Mouse (Mus musculus) G1E (cell line): Measurements from ENCODE around the gene Rasl11a. TPM values are rescaled to one million over a fixed set of nuclear protein-coding genes. Genes with fewer than 3 reads are reported as not detected.
A peak's percentile ranks its signal among the peaks of the same experiment; 100 is the strongest.

Source experiments
- ATAC-seq: 2 replicates; pipeline ENCODE4 v1.8.0; 2016; ENCODE audit warnings: mild to moderate bottlenecking; ENCODE audit not compliant: insufficient number of reproducible peaks, poor library complexity, low FRiP score, severe bottlenecking; ENCODE audit errors: extremely low read depth
- DNase-seq: peaks from one replicate; pipeline ENCODE4 v3.0.0; 2012; ENCODE audit warnings: low spot score
- H3K27me3 ChIP-seq: 2 replicates; pipeline ENCODE4 v1.6.1; 2012; ENCODE audit warnings: mild to moderate bottlenecking, low read length, inconsistent platforms; ENCODE audit not compliant: insufficient read depth
- H3K36me3 ChIP-seq: replicated peaks from 2 replicates; pipeline ENCODE3; 2012; ENCODE audit warnings: mild to moderate bottlenecking, inconsistent platforms
- H3K4me1 ChIP-seq: 2 replicates; pipeline ENCODE4 v1.6.1; 2012; ENCODE audit warnings: low read depth, low read length, inconsistent platforms, mixed read lengths; ENCODE audit not compliant: insufficient read depth
- H3K4me3 ChIP-seq: 2 replicates; pipeline ENCODE4 v1.5.1; 2012; ENCODE audit warnings: low read depth, mild to moderate bottlenecking, inconsistent platforms, low read length, moderate library complexity, mixed read lengths
- H3K9me3 ChIP-seq: replicated peaks from 2 replicates; pipeline ENCODE4 v1.6.1; 2012; ENCODE audit warnings: inconsistent platforms
- CTCF ChIP-seq: IDR thresholded peaks from 2 replicates; pipeline ENCODE4 v1.5.1; 2012; ENCODE audit warnings: low read depth, low read length, inconsistent platforms, mixed read lengths
- GATA1 ChIP-seq: IDR thresholded peaks from 2 replicates; pipeline ENCODE4 v1.6.1; 2012; ENCODE audit warnings: borderline replicate concordance, low read length, inconsistent platforms, mixed read lengths
- GATA2 ChIP-seq: IDR thresholded peaks from 2 replicates; pipeline ENCODE4 v1.6.1; 2012; ENCODE audit warnings: low read depth, low read length, inconsistent platforms, borderline replicate concordance
- POLR2AphosphoS5 ChIP-seq: IDR thresholded peaks from 2 replicates; pipeline ENCODE4 v1.6.1; 2012; ENCODE audit warnings: low read depth, low read length, inconsistent platforms; ENCODE audit not compliant: insufficient replicate concordance
- TAL1 ChIP-seq: conservative IDR thresholded peaks from 2 replicates; pipeline ENCODE4 v1.6.1; 2012; ENCODE audit warnings: low read depth, low read length, inconsistent platforms, mixed read lengths
- polyA plus RNA-seq: library from polyadenylated mRNA; stranded (reverse); fragments of >175 nt; gene quantifications from 2 replicates; pipeline ENCODE4 v1.2.3, GENCODE M21; 2012
- total RNA-seq, 2 experiments: library from RNA; stranded (forward) in 1 of 2; stranded (reverse) in 1 of 2; fragments of 200-1000 nt in 1 of 2; fragments of >200 nt in 1 of 2; fragmentation: Nextera tagmentation in 1 of 2; gene quantifications; 2 replicates each; pipeline ENCODE4 v1.2.3; 2014 to 2017

Gene Rasl11a
- total and polyA plus RNA-seq, 3 experiments = 19.7 to 139 (median 86.7) TPM

DNA sequence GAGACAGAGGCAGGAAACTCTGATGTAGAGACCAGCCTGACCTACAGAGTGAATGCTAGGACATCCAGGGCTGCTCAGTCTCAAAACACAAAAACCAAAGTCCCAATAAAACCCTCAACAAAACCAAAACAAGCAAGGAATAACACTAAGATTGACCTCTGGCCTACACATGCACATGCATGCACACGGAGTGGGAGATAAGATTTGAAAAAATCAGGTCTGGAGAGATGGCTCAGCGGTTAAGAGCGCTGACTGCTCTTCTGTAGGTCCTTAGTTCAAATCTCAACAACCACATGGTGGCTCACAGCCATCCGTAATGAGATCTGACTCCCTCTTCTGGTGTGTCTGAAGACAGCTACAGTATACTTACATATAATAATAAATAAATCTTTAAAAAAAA is 4.4 kb upstream of the Rasl11a start:
- H3K9me3 ChIP-seq = no peaks in the 10 kb centered on the region
- peaks cover 49% of the 10 kb centered on the region for H3K36me3 ChIP-seq
- H3K4me1 ChIP-seq = peaks cover 54% of the 10 kb centered on the region
- peaks cover 3% of the 10 kb centered on the region; the same call in 1 of the 2 replicates for H3K27me3 ChIP-seq
- no peak for DNase-seq
- no peak for ATAC-seq
- TF ChIP-seq POLR2AphosphoS5 = no peak
- no peak for TF ChIP-seq GATA2
- no peak for TF ChIP-seq TAL1
- no peak for TF ChIP-seq GATA1
- TF ChIP-seq CTCF = no peak
- H3K4me3 ChIP-seq = no peak overlapping the region

DNA sequence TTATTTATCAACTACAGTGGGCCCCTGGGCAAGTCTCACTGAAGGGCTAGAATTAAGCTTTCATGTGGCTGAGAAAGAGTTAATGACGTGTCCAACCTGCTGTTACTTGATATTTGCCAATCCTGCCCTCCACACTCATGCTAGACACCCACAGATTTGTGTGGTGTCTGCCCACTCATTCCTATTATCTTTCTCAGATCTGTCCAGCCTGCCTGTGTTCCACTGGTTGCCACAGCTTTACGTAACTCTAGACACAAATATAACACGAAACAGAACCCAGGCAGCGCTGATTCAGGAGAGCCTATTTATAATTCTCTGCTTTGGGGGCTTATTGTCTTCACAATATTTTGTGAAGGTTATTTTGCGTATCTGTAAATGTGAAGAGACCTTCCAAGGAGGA is 3.6 kb upstream of the Rasl11a start:
- no peak for DNase-seq
- TF ChIP-seq POLR2AphosphoS5 = no peak
- TF ChIP-seq CTCF = no peak
- TF ChIP-seq GATA1 = no peak
- no peak for TF ChIP-seq GATA2
- TF ChIP-seq TAL1 = no peak
- ATAC-seq = no peak
- H3K36me3 ChIP-seq = peaks cover 43% of the 10 kb centered on the region
- no peak overlapping the region for H3K4me3 ChIP-seq
- H3K27me3 ChIP-seq = peaks cover 3% of the 10 kb centered on the region; the same call in 1 of the 2 replicates
- peaks cover 54% of the 10 kb centered on the region for H3K4me1 ChIP-seq
- H3K9me3 ChIP-seq = no peaks in the 10 kb centered on the region

DNA sequence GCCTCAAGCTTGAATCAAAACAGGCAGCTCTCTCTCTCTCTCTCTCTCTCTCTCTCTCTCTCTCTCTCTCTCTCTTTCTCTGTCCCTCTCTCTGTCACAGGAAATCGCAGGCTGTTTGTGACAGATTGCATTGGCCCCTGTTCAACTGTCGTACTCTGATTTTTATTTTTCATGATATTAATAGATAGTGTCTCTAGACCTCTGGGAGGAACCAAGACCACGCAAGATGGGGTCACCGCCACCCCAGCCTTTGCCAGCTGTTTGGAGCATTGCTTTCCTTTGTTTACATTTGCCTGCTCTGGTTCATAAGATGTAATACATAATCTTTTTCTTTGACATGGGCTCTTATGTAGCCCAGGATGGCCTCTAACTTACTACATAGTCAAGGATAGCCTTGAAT is 2.9 kb upstream of the Rasl11a start:
- Histone ChIP-seq H3K4me3 (no peak overlapping the region), H3K36me3 (peaks cover 41% of the 10 kb centered on the region), H3K27me3 (peaks cover 3% of the 10 kb centered on the region; the same call in 1 of the 2 replicates), H3K9me3 (no peaks in the 10 kb centered on the region), H3K4me1 (peaks cover 53% of the 10 kb centered on the region)
- DNase-seq (no peak), ATAC-seq (no peak)
- no peak for TF ChIP-seq TAL1
- TF ChIP-seq GATA1 = no peak
- TF ChIP-seq CTCF = no peak
- TF ChIP-seq GATA2 = no peak
- no peak for TF ChIP-seq POLR2AphosphoS5

DNA sequence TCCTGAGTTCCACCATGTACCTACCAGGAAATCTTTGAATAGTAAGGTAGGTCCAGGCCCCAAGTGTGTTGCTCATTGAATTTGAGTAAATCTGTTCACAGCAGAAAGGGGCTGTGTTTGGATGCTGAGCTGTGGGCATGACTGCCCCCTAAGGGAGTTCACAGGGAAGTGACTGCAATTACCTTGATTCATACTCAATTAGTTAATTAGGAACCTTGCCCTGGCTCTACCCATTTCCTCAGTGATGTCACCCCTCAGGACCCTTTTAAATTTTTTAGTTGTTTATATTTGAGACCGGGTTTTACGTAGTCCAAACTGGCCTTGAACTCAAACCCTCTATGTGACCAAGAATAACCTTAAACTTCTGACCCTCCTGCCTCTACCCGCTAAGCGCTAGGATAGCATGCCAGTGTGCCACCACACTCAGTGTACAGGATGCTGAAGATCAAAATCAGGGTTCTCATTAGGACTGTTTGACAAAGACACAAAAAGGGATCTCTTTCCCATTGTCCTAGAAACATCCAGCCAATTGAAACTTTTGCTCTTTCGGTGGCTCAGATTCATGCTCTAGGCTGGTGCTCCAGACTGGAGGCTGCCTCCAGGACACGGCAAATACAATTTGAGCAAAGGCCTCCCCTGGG is 450 bp upstream of the Rasl11a start:
- Histone ChIP-seq H3K9me3 (no peaks in the 10 kb centered on the region), H3K27me3 (peaks cover 3% of the 10 kb centered on the region; the same call in 1 of the 2 replicates), H3K36me3 (peaks cover 26% of the 10 kb centered on the region), H3K4me1 (peaks cover 47% of the 10 kb centered on the region), H3K4me3 (peak overlapping the region; percentile 93)
- TF ChIP-seq CTCF = no peak
- no peak for TF ChIP-seq GATA1
- TF ChIP-seq POLR2AphosphoS5 = no peak
- no peak for TF ChIP-seq TAL1
- TF ChIP-seq GATA2 = no peak
- DNase-seq (no peak), ATAC-seq (no peak)

DNA sequence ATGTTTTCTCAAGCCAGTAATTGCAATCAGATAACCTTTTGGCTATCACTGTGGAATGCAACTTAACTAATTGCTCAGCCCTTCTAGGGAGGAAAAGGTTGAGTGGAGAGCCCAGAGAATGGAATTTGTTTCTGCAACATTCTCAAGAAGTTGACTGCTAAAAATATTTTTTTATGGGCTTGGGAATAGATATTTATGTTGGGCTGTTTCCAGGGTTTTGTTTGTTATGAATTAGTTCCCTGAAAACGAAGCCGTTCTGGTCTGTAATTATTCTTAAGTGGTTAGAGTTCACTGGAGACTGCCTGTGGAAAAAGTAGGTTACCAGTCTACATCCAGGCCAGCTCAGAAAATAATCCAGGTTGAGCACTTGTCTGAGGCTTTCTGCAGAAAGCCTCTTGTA is 1.6 kb downstream of the Rasl11a start:
- Histone ChIP-seq H3K9me3 (no peaks in the 10 kb centered on the region), H3K36me3 (peaks cover 17% of the 10 kb centered on the region), H3K4me1 (peaks cover 38% of the 10 kb centered on the region), H3K4me3 (peak overlapping the region; percentile 93; the same call in 1 of the 2 replicates), H3K27me3 (peaks cover 3% of the 10 kb centered on the region; the same call in 1 of the 2 replicates)
- TF ChIP-seq CTCF = no peak
- no peak for TF ChIP-seq TAL1
- TF ChIP-seq POLR2AphosphoS5 = no peak
- no peak for TF ChIP-seq GATA1
- no peak for TF ChIP-seq GATA2
- DNase-seq (no peak), ATAC-seq (no peak)

DNA sequence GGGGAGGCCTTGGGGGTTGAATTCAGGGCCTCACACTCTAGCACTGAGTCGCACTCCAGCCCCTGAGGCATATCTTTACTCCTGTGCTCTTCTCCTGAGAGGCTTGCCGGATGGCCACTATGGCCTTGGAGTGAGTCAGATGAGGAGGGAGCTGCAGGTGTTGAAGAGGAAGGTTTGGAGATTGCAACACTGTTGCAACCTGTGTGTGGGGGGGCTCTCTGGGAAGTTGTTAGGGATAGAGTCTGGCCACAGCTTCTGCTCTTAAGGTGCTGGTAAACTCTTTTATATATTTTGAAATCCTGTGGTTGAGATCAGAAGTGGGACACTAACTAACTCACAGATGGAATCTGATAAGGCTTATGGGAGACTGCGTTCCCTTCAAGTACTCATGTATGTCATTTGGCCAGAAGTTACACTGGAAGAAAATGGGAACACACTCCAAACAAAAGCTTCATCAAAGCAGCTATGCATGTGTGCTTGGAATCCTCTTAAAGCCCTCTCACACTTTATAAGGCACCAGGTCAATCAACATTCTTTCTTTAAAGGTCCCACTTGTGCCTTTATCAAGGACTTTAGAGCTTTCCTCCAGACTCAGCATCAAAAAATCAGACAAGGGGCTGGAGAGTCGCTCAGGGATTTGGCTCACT is 4.2 kb downstream of the Rasl11a start:
- H3K4me1 ChIP-seq = peaks cover 43% of the 10 kb centered on the region
- H3K36me3 ChIP-seq = peaks cover 17% of the 10 kb centered on the region
- H3K9me3 ChIP-seq = no peaks in the 10 kb centered on the region
- DNase-seq = no peak
- no peak for TF ChIP-seq TAL1
- no peak for TF ChIP-seq POLR2AphosphoS5
- TF ChIP-seq CTCF = no peak
- no peak for TF ChIP-seq GATA2
- no peak for TF ChIP-seq GATA1
- H3K27me3 ChIP-seq = peaks cover 14% of the 10 kb centered on the region
- ATAC-seq = no peak
- no peak overlapping the region for H3K4me3 ChIP-seq
